Comparison of ENCODE assay signal across 16 mouse cellular contexts in the genomic region with DNA sequence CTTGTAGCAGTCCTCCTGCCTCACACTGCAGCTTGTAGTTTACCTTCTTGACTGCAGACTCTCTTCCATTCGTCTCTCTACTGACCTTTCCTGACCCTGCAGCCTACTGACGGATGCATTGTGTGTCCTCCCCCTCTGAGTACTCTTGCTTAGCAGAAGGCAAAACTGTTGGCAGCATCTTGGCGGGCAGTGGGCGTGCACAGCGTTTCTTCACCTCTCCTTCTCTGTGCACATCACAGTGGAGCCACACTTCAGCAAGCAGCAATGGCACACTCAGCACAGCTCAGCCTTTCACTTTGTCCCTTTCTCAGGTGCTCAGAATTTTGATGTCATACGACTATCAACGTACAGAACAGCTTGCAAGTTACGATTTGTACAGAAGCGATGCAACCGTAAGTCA.
"Had no signal": no experiment of that assay in that cellular context is flagged by ENCODE, and none has a peak within 500 bp of the region (broad histone marks: within the 10 kb centered on the region; RNA-seq: fewer than 3 reads in every experiment).

No protein-coding gene starts in this region.

- H3K4me3 ChIP-seq: intestine, embryonic 15.5 days; layer of hippocampus, adult 2 months; limb, embryonic 15.5 days; liver, embryonic 12.5 days; midbrain, embryonic 10.5 days; myocyte; neural tube, embryonic 15.5 days; stomach, embryonic 15.5 days had no signal

- DNase-seq: kidney, adult 18-20 months; kidney, postnatal 10 days; kidney, postnatal 4 days; lung, embryonic 14.5 days; lung, postnatal 10 days; lung, postnatal 4 days; midbrain, embryonic 14.5 days; thymus, postnatal 36 days had no signal

- ATAC-seq: intestine, embryonic 15.5 days; liver, embryonic 12.5 days had no signal

- H3K27ac ChIP-seq: intestine, embryonic 15.5 days; layer of hippocampus, adult 2 months; limb, embryonic 15.5 days; liver, embryonic 12.5 days; midbrain, embryonic 10.5 days; neural tube, embryonic 15.5 days; stomach, embryonic 15.5 days had no signal
